ENCODE assay signal across 15 mouse cellular contexts in genomic region chr19:57201090-57201483, GRCm38 (mm10).
DNase-seq lines count a peak whose midpoint lies in the region; ATAC-seq and TF ChIP-seq lines count a peak whose summit lies in the region.
"Had no signal": no experiment of that assay in that cellular context is flagged by ENCODE, and none has a peak within 500 bp of the region (broad histone marks: within the 10 kb centered on the region; RNA-seq: fewer than 3 reads in every experiment).

No protein-coding gene starts in this region.

- no peak for TF ChIP-seq CTCF in heart, adult 2 months (IDR thresholded peaks at IDR 0.05)
- no peak for TF ChIP-seq CTCF in liver, postnatal 0 days (IDR thresholded peaks at IDR 0.05; ENCODE audit: low read depth)

- intact Hi-C loops in heart, adult 2 months (cut with DNase I), result no loop called here

- TF ChIP-seq POLR2A in heart, adult 2 months (IDR thresholded peaks at IDR 0.05; ENCODE audit: insufficient read depth, low read depth, low read length), result no peak
- TF ChIP-seq POLR2A in myocyte (IDR thresholded peaks at IDR 0.05; ENCODE audit: insufficient read length, low read depth), result no peak

- peaks cover 14% of the 10 kb centered on the region for H3K36me3 ChIP-seq in heart, adult 2 months (ENCODE audit: control insufficient read depth, insufficient read depth, low read length)
- no peaks in the 10 kb centered on the region for H3K36me3 ChIP-seq in liver, postnatal 0 days (replicated peaks; ENCODE audit: insufficient read depth, low read length)
- H3K36me3 ChIP-seq in myocyte (ENCODE audit: control insufficient read depth, insufficient read depth), result no peaks in the 10 kb centered on the region
- H3K36me3 ChIP-seq: forebrain, embryonic 12.5 days; limb, embryonic 13.5 days; liver, embryonic 15.5 days; midbrain, embryonic 13.5 days; neural tube, embryonic 15.5 days had no signal

- DNase-seq in adrenal gland, postnatal 14 days, result peak; percentile 44
- DNase-seq in adrenal gland, postnatal 4 days (ENCODE audit: low spot score in 2 of 2), result no peak
- no peak for DNase-seq in heart, adult 2 months
- no peak for DNase-seq in heart, postnatal 4 days
- no peak for DNase-seq in liver, postnatal 0 days
- DNase-seq in liver, result no peak
- no peak for DNase-seq in layer of hippocampus, adult 11-12 months (ENCODE audit: low spot score)
- DNase-seq: gastrocnemius, postnatal 25 days had no signal

- H3K9me3 ChIP-seq in liver, postnatal 0 days (ENCODE audit: low read length), result no peaks in the 10 kb centered on the region
- H3K9me3 ChIP-seq: forebrain, embryonic 12.5 days; limb, embryonic 13.5 days; liver, embryonic 15.5 days; midbrain, embryonic 13.5 days; neural tube, embryonic 15.5 days had no signal

- ATAC-seq in liver, postnatal 0 days, result no peak
- ATAC-seq: hindbrain, embryonic 16.5 days; midbrain, embryonic 13.5 days had no signal

- WGBS in heart, adult 2 months, result 63% methylated on average over 8 of the region's 8 CpGs
- WGBS in liver, postnatal 0 days (ENCODE audit: insufficient replicate concordance), result 70% methylated on average over 8 of the region's 8 CpGs

- H3K27me3 ChIP-seq in heart, adult 2 months (ENCODE audit: control insufficient read depth, insufficient read depth, low read length), result no peaks in the 10 kb centered on the region
- H3K27me3 ChIP-seq in liver, postnatal 0 days (ENCODE audit: insufficient read depth, low read length), result peaks cover 11% of the 10 kb centered on the region; the same call in 1 of the 2 replicates
- H3K27me3 ChIP-seq in myocyte (ENCODE audit: control insufficient read depth, insufficient read depth, insufficient read length), result no peaks in the 10 kb centered on the region

- TF ChIP-seq EP300 in heart, adult 2 months (IDR thresholded peaks at IDR 0.05; ENCODE audit: insufficient read depth, low read depth, low read length), result no peak
- TF ChIP-seq EP300 in liver, postnatal 0 days (IDR thresholded peaks at IDR 0.05; ENCODE audit: low read depth), result 0 out of 2 replicates have a peak, but pooled peaks have one; percentile 2

- no peak overlapping the region for H3ac ChIP-seq in myocyte (ENCODE audit: control insufficient read depth, insufficient read length)

- H3K4me3 ChIP-seq in heart, adult 2 months, result no peak overlapping the region
- H3K4me3 ChIP-seq in liver, postnatal 0 days (ENCODE audit: low read depth, low read length), result no peak overlapping the region
- no peak overlapping the region for H3K4me3 ChIP-seq in myocyte
- H3K4me3 ChIP-seq: forebrain, embryonic 12.5 days; limb, embryonic 13.5 days; liver, embryonic 15.5 days; midbrain, embryonic 13.5 days; neural tube, embryonic 15.5 days had no signal

- H3K79me2 ChIP-seq in heart, adult 2 months (replicated peaks; ENCODE audit: control insufficient read depth, insufficient read depth, low read length), result peaks cover 2% of the 10 kb centered on the region; the same call in 1 of the 2 replicates
- H3K79me2 ChIP-seq in myocyte (ENCODE audit: control insufficient read depth, insufficient read depth), result no peaks in the 10 kb centered on the region

- H3K4me1 ChIP-seq in heart, adult 2 months (ENCODE audit: control insufficient read depth, insufficient read depth, low read length), result peaks cover 45% of the 10 kb centered on the region
- peaks cover 37% of the 10 kb centered on the region for H3K4me1 ChIP-seq in liver, postnatal 0 days (ENCODE audit: insufficient read depth)

- H3K9ac ChIP-seq in heart, adult 2 months (ENCODE audit: low read depth, low read length), result no peak overlapping the region
- H3K9ac ChIP-seq in liver, postnatal 0 days (replicated peaks), result no peak overlapping the region
- H3K9ac ChIP-seq: forebrain, embryonic 12.5 days; limb, embryonic 13.5 days; liver, embryonic 15.5 days; midbrain, embryonic 13.5 days; neural tube, embryonic 15.5 days had no signal

- no peak overlapping the region for H3K4me2 ChIP-seq in liver, postnatal 0 days (ENCODE audit: low read depth, low read length)
- H3K4me2 ChIP-seq in myocyte (ENCODE audit: low read depth), result peak overlapping the region; percentile 69
- H3K4me2 ChIP-seq: forebrain, embryonic 12.5 days; limb, embryonic 13.5 days; liver, embryonic 15.5 days; midbrain, embryonic 13.5 days; neural tube, embryonic 15.5 days had no signal

- H3K27ac ChIP-seq in heart, adult 2 months, result peak overlapping the region; percentile 88
- H3K27ac ChIP-seq in liver, postnatal 0 days (ENCODE audit: low read depth), result peak overlapping the region; percentile 59
- H3K27ac ChIP-seq: forebrain, embryonic 12.5 days; limb, embryonic 13.5 days; liver, embryonic 15.5 days; midbrain, embryonic 13.5 days; neural tube, embryonic 15.5 days had no signal

TF ChIP-seq in myocyte, 11 proteins besides CTCF, POLR2A, EP300 and RAD21:
- TF ChIP-seq POLR2AphosphoS2 (IDR thresholded peaks at IDR 0.05; ENCODE audit: insufficient read length, low read depth) (no peak), MYOG (IDR thresholded peaks at IDR 0.05; ENCODE audit: control insufficient read depth in 1 of 3, insufficient read depth in 1 of 3, insufficient read length in 2 of 3, low read depth in 2 of 3) (no peak), TCF3 (IDR thresholded peaks at IDR 0.05; ENCODE audit: insufficient read length, low read depth) (no peak), SRF (IDR thresholded peaks at IDR 0.05; ENCODE audit: control insufficient read depth, insufficient read length, low read depth) (no peak), TCF12 (IDR thresholded peaks at IDR 0.05; ENCODE audit: insufficient read depth, poor library complexity, severe bottlenecking) (no peak), CEBPB (IDR thresholded peaks at IDR 0.05; ENCODE audit: insufficient read depth, poor library complexity, severe bottlenecking) (no peak), E2F4 (IDR thresholded peaks at IDR 0.05; ENCODE audit: insufficient read depth) (no peak), MAX (IDR thresholded peaks at IDR 0.05; ENCODE audit: low read depth) (no peak), MYOD1 (IDR thresholded peaks at IDR 0.05; ENCODE audit: control insufficient read depth in 1 of 3, insufficient read length in 2 of 3, low read depth in 2 of 3) (no peak), REST (IDR thresholded peaks at IDR 0.05; ENCODE audit: insufficient read depth, insufficient read length) (no peak), USF1 (IDR thresholded peaks at IDR 0.05; ENCODE audit: low read depth) (no peak)
